Mouse (Mus musculus): Measurements from ENCODE around the gene Larp1. TPM values are rescaled to one million over a fixed set of nuclear protein-coding genes. Genes with fewer than 3 reads are reported as not detected.
A peak's percentile ranks its signal among the peaks of the same experiment; 100 is the strongest.
"Not testable (repeated sequence)": the region's sequence is repeated elsewhere in the genome, so short reads cannot be mapped to it uniquely, and the experiment has no call there.

The Larp1 gene
- total RNA-seq, 2 experiments from 2014 or later, result 57.8 to 61.3 TPM

- DNase-seq, result no peak
- intact Hi-C loops (cut with DNase I), result no loop called here
These were observed 15.8 kb downstream of the Larp1 start for GRCm38 (mm10) chr11:58024671-58025070.

GRCm38 (mm10) chr11:58025881-58026280, 17.0 kb downstream of the Larp1 start:
- intact Hi-C loops (cut with DNase I), result no loop called here

DNA sequence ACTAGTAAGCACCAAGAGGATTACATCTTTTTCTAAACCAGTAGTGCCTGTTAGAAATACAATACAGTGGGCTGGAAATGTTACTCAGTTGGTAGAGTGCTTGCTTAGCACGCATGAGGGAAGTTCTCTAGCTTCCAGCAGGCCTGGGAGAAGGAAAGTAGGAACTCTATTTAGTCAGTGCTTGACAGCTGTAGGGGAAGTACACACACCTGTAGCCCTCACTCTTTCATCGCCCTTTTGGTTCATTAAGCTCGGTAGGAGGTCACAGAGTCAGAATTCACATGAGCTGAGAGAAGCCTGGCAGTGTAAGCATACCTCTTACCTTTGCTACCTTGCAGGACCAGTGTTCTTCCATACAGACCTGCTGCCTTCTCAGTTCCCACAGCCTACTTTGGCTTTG, 17.5 kb downstream of the Larp1 start:
- intact Hi-C loops (cut with DNase I), result no loop called here

More at GRCm38 (mm10) chr11:58025881-58026280, 17.0 kb downstream of the Larp1 start:
- no peak for DNase-seq

DNA sequence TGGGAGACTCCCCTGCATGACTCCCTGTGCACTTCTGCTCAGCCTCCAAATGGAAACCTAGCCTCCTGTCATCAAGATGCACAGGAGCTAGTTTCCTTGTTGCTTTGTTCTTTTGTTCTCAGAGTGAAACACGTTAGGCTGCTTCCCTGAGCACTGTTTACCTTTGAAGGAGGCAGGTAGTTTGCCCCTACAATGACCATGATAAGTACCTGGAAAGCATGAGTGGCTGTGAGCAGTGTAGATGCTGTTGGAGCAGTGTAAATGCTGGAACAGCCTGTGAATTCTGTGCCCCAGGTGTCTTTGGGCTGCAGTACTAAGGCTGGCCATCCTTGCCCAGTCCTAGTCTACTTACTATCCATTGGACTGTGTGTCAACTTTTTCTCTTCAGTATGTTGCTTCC, 18.0 kb downstream of the Larp1 start:
- intact Hi-C loops (cut with DNase I), result no loop called here

More for the DNA sequence above, 17.5 kb downstream of the Larp1 start:
- DNase-seq, result no peak

DNA sequence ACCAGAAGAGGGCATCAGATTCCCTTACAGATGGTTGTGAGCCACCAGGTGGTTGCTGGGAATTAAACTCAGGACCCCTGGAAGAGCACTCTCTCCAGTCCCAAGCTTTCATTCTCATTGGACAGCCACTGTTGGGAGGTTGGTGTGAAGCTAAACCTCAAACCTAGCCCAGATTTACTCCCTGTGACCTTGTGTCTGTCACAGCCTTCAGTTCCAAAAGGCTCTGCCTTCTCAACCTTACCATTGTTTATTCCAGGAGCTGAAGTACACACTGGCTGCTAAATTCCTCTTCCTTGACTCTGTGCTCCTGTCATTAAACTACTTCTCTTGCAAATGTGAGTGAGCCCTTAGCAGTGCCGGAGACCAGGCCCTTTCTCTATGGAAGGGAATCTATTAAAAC, 20.1 kb downstream of the Larp1 start:
- DNase-seq, result no peak
- intact Hi-C loops (cut with DNase I), result no loop called here

More for the DNA sequence above, 18.0 kb downstream of the Larp1 start:
- no peak for DNase-seq

DNA sequence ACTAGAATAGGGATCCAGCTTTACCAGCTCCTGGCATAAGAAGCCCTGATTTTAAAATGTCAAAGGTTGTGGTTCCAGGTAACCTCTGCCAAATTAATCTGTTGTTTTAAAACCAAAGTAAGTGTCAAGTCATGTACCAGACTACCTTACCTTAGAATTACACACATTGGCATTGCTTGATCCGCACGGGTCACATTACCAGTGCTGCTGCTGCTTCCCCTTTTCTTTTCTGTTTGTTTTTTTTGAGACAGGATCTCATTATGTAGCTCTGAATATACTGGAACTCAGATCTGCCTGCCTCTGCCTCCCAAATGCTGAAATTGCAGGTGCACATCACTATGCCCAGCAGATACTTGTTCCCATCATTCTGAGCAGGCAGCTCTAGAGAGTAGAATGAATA, 21.0 kb downstream of the Larp1 start:
- intact Hi-C loops (cut with DNase I), result no loop called here
- no peak for DNase-seq

DNA sequence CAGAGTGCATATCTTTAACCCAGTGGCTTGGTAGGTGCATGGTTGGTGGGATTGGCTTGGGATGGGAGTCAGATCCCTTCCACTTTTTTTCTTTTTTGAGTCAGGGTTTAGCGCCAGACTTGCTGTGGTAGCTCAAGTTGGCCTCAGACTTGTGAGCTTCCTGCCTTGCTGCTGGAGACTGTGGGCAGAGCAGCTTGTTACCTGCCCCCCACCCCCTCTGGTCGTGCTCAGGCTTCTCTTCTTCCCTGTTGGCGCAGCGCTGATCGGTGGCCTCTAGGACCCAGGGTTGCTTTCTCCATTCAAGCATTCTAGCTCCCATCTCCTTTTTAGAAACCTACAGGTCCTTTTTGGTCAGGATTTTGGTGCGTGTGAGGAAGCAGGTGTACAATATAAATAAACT, 22.3 kb downstream of the Larp1 start:
- intact Hi-C loops (cut with DNase I), result no loop called here

DNA sequence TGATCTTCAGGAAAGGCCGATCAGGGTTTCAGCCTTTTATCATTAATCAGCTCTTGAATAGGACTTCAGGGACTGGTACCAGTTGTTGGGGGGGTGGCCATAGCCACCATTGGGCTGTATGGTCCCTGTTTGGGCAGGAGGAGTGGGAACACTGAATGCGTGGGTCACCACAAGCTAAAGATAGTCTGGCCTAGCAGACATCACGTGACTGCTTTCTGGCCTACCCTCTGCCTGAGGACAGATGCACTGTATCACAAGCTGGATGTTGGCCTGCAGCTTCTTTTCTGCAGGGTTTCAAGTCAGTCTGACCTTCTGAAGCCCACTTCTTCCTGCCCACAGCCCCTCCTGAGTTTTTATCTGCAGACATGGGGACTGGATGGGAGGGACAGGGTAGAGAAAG, 24.8 kb downstream of the Larp1 start:
- DNase-seq, result peak; percentile 68 to 79
- intact Hi-C loops (cut with DNase I), result no loop called here

More for the DNA sequence above, 22.3 kb downstream of the Larp1 start:
- DNase-seq, result no peak

DNA sequence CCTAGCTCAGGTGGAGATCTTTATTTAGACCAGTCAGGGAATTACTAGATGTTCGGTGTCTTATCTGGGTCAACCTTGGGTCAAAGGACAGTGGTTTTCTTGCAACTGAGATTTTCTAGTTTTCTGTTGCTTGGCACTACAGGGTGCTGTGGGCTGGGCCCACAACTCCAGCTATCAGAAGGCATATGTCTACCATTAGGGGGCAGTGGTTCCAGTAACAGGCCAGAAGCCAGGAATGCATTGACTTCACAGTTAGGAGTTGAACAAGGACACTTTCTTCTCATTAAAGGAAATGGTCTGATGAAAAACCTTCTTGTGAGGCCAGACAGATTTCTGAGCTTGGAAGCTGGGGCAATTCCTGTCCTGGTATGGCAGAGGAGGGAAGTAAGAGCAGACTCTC, 30.2 kb downstream of the Larp1 start:
- peak; percentile 24 to 34 for DNase-seq
- intact Hi-C loops (cut with DNase I), result no loop called here

DNA sequence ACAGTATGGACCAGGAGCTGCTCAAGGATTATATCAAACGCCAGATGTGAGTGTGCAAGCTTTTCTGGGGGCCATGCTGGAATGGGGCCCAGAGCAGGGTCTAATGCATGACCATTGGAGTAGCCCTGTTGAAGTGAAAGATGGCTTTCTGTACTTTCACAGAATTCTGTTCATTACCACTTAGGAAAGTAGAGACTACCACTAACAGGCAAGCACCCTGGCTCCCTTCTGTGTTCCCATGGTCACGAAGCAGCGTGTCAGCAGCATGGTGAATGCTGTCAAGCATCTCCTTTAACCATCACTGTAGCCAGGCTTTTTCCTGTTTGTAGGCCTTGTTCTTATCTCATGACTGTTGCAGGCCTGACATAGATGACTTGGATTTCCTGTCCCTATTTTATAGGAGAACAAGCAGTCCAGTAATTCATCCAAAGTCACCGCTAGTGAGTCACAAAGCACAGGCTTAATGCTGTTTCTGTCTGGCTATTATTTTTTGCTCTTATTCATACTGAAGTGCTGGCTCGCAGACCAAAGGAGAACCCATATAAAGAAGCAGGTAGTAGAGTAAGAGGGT, 34.1 kb downstream of the Larp1 start:
- intact Hi-C loops (cut with DNase I), result no loop called here
- no peak for DNase-seq

GRCm38 (mm10) chr11:58046438-58046837, 37.6 kb downstream of the Larp1 start:
- intact Hi-C loops (cut with DNase I), result no loop called here
- DNase-seq, result no peak

DNA sequence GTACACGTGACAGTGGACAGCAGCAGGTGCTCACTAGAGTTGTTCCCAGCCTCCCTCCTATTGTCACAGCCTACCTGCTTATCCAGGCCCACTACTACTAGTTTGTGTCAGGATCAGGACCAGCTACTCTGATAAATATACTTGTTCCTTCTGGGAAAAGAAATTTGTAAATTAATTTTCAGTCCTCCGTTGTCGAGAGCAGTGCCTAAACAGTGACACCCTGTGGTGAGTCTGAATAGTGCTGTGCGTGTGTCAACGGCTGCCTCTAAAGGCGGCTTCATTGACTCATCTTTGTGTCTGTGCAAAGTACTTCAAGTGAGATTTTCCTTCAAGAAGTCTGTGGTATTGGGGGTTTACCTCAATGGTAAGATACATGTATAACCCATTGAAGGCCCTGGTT, 48.6 kb downstream of the Larp1 start:
- intact Hi-C loops (cut with DNase I), result loop anchor here (1.0 to 5.0 kb wide), 2 partner anchors 40 to 106 kb away; no protein-coding TSS in a partner anchor
- DNase-seq, result peak; percentile 62 to 76

DNA sequence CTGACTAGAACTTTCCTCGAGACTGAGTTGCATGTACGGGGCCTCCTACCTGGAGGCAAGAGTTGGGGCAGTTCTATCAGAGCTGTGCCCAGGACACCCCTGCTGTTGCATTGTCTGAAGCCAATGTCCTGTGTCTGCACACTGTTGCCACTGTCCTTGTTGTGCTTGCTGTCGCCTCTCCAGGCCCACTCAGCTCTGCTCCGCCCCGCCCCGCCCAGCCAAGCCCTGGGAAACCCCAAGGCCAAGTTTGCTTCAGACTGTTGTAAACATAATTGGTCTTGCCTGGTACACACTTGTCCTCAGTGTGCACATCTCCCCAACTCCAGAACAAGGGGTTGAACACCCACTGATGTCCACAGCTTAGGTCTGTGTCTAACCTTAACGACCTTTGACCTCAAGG, 50.9 kb downstream of the Larp1 start:
- intact Hi-C loops (cut with DNase I), result loop anchor here (5.0 to 10.0 kb wide), 2 partner anchors 42 to 245 kb away; no protein-coding TSS in a partner anchor
- not testable (repeated sequence) for DNase-seq

DNA sequence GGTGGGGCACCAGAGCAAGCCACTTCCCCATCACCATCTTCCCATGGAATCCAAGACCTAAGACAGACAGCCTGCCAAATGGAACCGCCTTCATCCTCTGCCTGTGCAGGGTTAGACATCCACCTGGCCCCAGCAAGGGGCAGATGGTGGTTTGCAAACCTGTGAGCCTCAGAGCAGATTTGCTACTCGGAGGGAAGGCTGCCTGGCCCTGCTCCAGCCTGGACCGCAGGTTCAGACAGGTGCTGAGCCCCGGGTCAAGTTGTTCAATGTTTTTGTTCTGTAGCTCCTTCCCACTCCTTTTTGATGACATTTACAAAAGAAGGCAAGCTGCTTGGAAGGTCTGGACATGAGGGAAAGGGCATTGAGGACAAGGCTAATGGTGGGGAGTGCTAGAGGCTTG, 52.4 kb downstream of the Larp1 start:
- not testable (repeated sequence) for DNase-seq
- intact Hi-C loops (cut with DNase I), result loop anchor here (10.0 kb wide), 1 partner anchor 246 kb away; no protein-coding TSS in a partner anchor

- no peak for DNase-seq
- intact Hi-C loops (cut with DNase I), result loop anchor here (10.0 kb wide), 1 partner anchor 248 kb away; no protein-coding TSS in a partner anchor
These were observed 53.7 kb downstream of the Larp1 start for GRCm38 (mm10) chr11:58062586-58062985.

- DNase-seq, result no peak
- intact Hi-C loops (cut with DNase I), result loop anchor here (10.0 kb wide), 1 partner anchor 250 kb away; no protein-coding TSS in a partner anchor
These were observed 56.2 kb downstream of the Larp1 start for GRCm38 (mm10) chr11:58065025-58065424.

DNA sequence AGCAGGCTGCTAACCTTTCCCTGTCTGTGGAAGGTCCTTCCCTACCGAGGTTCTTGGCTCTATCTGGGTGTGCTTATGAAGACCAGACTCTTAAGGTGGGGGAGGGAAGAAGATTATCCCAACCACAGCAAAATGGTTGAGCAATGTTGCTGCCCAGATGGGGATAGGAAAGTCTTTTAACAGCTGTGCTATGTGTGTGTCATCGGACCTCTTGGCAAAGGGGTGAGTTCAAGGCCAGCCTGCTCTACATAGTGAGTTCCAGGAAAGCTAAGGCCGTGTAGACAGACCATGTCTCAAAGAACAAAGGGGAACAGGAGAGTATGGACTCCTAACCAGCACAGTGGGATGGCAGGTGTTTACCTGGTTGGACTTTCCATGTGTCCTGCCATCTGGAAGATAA, 64.1 kb downstream of the Larp1 start:
- no peak for DNase-seq
- intact Hi-C loops (cut with DNase I), result no loop called here

DNA sequence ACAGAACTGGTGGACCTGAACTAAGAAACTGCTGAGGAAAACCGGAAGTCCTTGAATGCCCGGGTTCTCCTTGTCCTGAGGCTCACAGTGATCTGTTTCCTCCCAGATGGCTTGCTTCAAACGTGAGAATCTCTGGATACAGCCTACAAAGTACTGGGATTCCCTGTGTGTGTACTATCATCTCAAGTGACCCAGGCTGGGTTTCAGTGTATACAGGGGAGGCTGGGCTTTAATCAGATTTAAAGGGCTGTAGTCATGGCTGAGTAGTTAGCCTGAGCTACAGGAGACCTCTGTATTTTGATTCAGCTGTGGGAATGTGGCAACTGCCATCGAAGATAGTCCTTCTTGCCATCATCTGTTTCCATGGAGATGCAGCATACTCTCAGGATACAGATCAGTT, 68.4 kb downstream of the Larp1 start:
- intact Hi-C loops (cut with DNase I), result no loop called here
- no peak for DNase-seq

DNA sequence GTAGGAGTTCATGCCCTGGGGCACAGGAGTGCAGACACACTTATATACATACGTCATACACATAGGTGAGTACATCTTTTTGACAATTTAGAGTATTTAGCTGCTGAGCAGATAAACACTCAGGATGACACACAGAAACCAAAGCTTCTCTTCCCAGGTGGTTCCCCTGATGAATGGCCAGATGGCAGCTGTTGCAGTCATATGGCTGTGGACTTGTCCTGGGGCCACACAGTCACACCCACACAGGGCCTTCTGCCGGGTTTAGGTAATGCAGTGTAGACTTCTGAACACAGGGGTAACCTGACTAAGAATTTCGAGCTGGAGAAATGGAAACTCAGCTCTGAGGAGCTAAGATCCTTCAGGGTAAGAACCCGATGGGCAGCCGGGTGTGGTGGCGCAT, 72.9 kb downstream of the Larp1 start:
- intact Hi-C loops (cut with DNase I), result no loop called here
- DNase-seq, result no peak

- DNase-seq, result peak; percentile 12 to 28
- intact Hi-C loops (cut with DNase I), result no loop called here
These were observed 83.7 kb downstream of the Larp1 start for GRCm38 (mm10) chr11:58092541-58092940.

DNA sequence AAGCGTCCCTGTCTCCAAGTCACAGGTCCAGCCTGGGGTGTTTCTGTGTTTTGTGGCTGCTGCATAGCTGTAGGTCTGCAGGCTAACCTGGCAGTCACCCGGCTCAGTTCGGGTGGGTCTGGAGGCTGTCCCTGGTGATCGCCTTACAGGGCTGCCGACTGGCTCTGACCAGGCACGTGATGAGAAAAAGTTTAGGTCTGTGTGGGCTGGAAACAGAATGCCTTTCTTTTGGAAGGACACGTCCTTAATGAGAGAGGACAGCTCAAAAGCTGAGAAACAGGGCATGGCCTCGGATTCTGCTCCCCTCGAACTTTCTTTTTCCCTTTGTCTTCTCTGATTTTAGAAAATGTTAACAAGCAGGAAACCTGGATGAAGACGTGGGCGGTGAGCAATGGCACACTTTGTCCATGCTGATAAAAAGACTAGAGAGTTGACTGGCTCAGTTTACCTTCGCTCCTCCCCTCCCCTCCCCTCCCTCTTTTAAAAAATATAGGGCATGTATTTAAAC, 84.2 kb downstream of the Larp1 start, which contains the start of gene Gm12248:
Gm12248 (minus strand) TSS at position 114 of the 508 bp plus-strand sequence.
- intact Hi-C loops (cut with DNase I), result no loop called here
- peak; percentile 47 to 63 for DNase-seq

- intact Hi-C loops (cut with DNase I), result no loop called here
- no peak for DNase-seq
These were observed 85.9 kb downstream of the Larp1 start for GRCm38 (mm10) chr11:58094766-58095165.

Measured in heart, postnatal 10 days (tissue).